Mouse (Mus musculus) hindbrain, postnatal 0 days (tissue): ENCODE data around the gene Sec24b. TPM values are rescaled to one million over a fixed set of nuclear protein-coding genes. Genes with fewer than 3 reads are reported as not detected.
A peak's percentile ranks its signal among the peaks of the same experiment; 100 is the strongest.

ENCODE experiments used
- ATAC-seq: fragments of 200-750 bp; cut with Nextera tagmentation; 2 replicates; pipeline ENCODE4 v1.8.0; 2017; ENCODE audit warnings: mild to moderate bottlenecking, moderate TSS enrichment, moderate library complexity
- DNase-seq: peaks from one replicate; pipeline ENCODE4 v3.0.0-alpha.2; 2015; ENCODE audit warnings: low spot score
- H3K27ac ChIP-seq: fragments of 300-500 bp; sonication (generic); 2 replicates; pipeline ENCODE4 v1.5.1; 2014; ENCODE audit warnings: mild to moderate bottlenecking
- H3K27me3 ChIP-seq: fragments of 300-500 bp; sonication (generic); 2 replicates; pipeline ENCODE4 v1.6.1; 2014; ENCODE audit warnings: low read length, mixed read lengths; ENCODE audit not compliant: insufficient read depth
- H3K36me3 ChIP-seq: fragments of 300-500 bp; sonication (generic); 2 replicates; pipeline ENCODE4 v1.6.1; 2014; ENCODE audit warnings: low read length, mixed read lengths; ENCODE audit not compliant: insufficient read depth
- H3K4me1 ChIP-seq: fragments of 300-500 bp; sonication (generic); 2 replicates; pipeline ENCODE4 v1.6.1; 2014; ENCODE audit warnings: antibody characterized with exemption, low read length, mixed read lengths; ENCODE audit not compliant: insufficient read depth
- H3K4me2 ChIP-seq: fragments of 300-500 bp; sonication (generic); 2 replicates; pipeline ENCODE4 v1.6.1; 2014; ENCODE audit warnings: low read depth, mild to moderate bottlenecking, low read length, moderate library complexity, mixed read lengths
- H3K4me3 ChIP-seq: fragments of 300-500 bp; sonication (generic); 2 replicates; pipeline ENCODE4 v1.5.1; 2014; ENCODE audit warnings: low read length
- H3K9ac ChIP-seq: fragments of 300-500 bp; sonication (generic); replicated peaks from 2 replicates; pipeline ENCODE4 v1.6.1; 2014; ENCODE audit warnings: mild to moderate bottlenecking, low read length, moderate library complexity, mixed read lengths
- H3K9me3 ChIP-seq: fragments of 300-500 bp; sonication (generic); 2 replicates; pipeline ENCODE4 v1.6.1; 2016; ENCODE audit warnings: low read length, mixed read lengths
- CTCF ChIP-seq: IDR thresholded peaks from 2 replicates; pipeline ENCODE4 v1.5.1; 2016; ENCODE audit warnings: antibody characterized with exemption, control low read depth, low read depth
- WGBS: fragments of 180-500 bp; shearing (Covaris S2); extraction: QIAGEN DNeasy Blood & Tissue Kit; methylation state at CpG from one replicate; pipeline ENCODE4 v1.1.7; 2014; 5-methylcytosine and 5-hydroxymethylcytosine counted together
- polyA plus RNA-seq: library from polyadenylated mRNA; unstranded; fragments of >200 nt; fragmentation: Nextera tagmentation; extraction: Ambion mirVana; gene quantifications from 2 replicates; pipeline ENCODE4 v1.2.1, GENCODE M21; 2015
- total RNA-seq: library from RNA; depleted of rRNA; stranded (reverse); fragments of >200 nt; gene quantifications from 2 replicates; pipeline ENCODE4 v1.2.3, GENCODE M21; 2014

The Sec24b gene
- total and polyA plus RNA-seq, 2 experiments from 2014 or later = 34.0 to 39.7 TPM

DNA sequence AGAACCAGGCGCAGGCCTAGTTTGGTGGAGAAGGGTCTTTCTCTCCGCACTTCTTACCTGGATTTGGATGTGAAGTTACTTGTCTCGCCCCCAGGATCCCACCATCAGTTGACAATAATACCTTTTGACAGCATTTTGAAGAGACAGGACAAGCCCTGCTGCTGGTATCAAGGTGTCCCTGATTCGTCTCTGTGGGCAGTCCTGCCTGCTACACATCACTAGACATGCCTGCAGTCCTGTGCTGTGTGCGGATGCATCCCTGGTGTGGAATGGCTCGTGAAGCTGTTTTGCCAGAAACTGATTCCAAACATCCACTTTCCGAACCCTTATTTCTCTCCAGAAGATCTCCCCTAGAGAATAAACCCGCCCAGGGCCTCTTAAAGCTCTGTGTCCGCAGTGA lies 26.1 kb upstream of the Sec24b start:
- DNase-seq = no peak
- WGBS = 84% methylated on average over 9 of the region's 9 CpGs
- no peaks in the 10 kb centered on the region for H3K4me1 ChIP-seq
- no peak overlapping the region for H3K9ac ChIP-seq
- no peak for ATAC-seq
- H3K9me3 ChIP-seq = no peaks in the 10 kb centered on the region
- no peaks in the 10 kb centered on the region for H3K36me3 ChIP-seq
- H3K4me2 ChIP-seq = no peak overlapping the region
- no peaks in the 10 kb centered on the region for H3K27me3 ChIP-seq
- no peak for TF ChIP-seq CTCF
- H3K27ac ChIP-seq = no peak overlapping the region
- no peak overlapping the region for H3K4me3 ChIP-seq

DNA sequence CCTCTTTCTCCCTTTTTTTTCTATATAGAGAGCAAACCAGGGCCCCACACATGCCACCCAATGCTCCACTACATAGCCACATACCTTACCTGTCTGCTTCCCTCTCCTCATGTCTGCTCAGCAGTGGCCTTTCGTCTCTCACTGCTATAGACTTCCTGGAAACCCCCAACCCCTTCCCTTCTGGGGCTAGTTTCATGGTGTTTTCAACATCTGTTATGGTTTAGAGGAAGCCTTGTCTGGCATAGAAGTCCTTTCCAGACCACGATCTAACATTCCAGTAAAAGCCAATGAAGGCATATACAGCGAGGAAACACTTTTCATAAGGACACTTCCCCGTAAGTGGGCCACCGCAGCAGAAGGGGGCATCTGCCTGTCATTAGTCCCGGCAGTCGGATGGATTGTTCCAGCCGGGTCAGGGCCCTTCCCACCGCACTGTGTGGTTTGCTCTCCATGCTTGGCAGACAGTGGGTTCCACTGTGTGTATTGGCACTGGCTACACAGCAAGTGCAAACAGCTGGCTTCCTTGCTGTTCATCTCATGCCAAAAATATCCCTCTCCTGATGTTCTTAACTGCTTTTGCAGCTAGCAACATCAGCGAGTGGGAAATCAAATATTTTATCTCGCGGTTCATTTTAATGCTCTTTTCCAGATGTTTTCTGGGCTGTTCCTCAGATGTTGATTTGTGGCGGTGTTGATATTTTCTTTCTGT lies 25.2 kb upstream of the Sec24b start:
- Histone ChIP-seq H3K36me3 (no peaks in the 10 kb centered on the region), H3K4me3 (no peak overlapping the region), H3K9me3 (no peaks in the 10 kb centered on the region), H3K27me3 (no peaks in the 10 kb centered on the region), H3K4me1 (no peaks in the 10 kb centered on the region), H3K9ac (no peak overlapping the region), H3K4me2 (no peak overlapping the region), H3K27ac (no peak overlapping the region)
- WGBS = 67% methylated on average over 13 of the region's 13 CpGs
- ATAC-seq (no peak), DNase-seq (no peak)
- no peak for TF ChIP-seq CTCF

DNA sequence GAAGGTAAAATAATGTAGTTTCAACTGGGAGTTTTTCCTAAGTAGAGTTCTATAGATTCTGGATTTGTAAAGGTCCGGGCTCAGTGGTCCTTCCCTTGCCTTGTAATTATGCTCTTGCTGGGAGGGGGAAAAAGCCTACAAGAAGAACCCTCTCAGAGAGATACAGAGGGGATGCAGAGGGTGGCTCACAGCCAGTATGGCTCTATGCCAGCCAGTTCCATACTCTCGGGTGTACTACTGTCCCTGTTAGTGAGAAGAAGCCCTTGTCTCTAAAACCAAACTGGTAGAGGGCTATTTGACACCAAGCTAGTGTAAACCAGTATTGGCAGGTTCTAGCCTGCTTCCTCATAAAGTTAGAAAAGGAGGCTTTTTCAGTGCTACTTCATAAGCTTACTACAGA lies 22.0 kb upstream of the Sec24b start:
- Histone ChIP-seq H3K9ac (no peak overlapping the region), H3K4me2 (no peak overlapping the region), H3K36me3 (no peaks in the 10 kb centered on the region), H3K27ac (no peak overlapping the region), H3K27me3 (no peaks in the 10 kb centered on the region), H3K4me3 (no peak overlapping the region), H3K9me3 (no peaks in the 10 kb centered on the region), H3K4me1 (no peaks in the 10 kb centered on the region)
- ATAC-seq (no peak), DNase-seq (peak; percentile 38)
- TF ChIP-seq CTCF = no peak
- 42% methylated on average over 2 of the region's 2 CpGs for WGBS

DNA sequence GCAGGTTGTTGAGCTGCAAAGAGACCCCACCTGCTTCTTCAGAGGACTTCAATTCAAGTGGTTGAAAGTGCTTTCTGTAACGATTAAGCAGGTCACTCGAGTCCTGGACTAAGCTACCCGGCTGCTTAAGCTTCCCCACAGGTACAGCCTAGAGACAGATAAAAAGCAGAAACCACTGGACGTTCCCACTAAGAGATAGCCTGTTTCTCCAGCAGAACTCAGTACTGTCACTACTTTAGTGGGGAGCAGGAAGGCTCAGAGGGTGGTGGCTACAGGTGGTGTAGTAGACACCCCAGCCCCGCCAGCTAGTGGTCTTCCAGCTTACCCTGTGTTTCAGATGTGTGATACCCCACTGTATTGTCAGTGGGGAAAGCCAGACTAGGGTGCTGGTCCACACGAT lies 19.3 kb upstream of the Sec24b start:
- Histone ChIP-seq H3K36me3 (no peaks in the 10 kb centered on the region), H3K4me3 (no peak overlapping the region), H3K27ac (no peak overlapping the region), H3K4me2 (no peak overlapping the region), H3K9ac (no peak overlapping the region), H3K4me1 (no peaks in the 10 kb centered on the region), H3K27me3 (no peaks in the 10 kb centered on the region), H3K9me3 (no peaks in the 10 kb centered on the region)
- DNase-seq (no peak), ATAC-seq (no peak)
- no peak for TF ChIP-seq CTCF
- WGBS = 81% methylated on average over 6 of the region's 6 CpGs

DNA sequence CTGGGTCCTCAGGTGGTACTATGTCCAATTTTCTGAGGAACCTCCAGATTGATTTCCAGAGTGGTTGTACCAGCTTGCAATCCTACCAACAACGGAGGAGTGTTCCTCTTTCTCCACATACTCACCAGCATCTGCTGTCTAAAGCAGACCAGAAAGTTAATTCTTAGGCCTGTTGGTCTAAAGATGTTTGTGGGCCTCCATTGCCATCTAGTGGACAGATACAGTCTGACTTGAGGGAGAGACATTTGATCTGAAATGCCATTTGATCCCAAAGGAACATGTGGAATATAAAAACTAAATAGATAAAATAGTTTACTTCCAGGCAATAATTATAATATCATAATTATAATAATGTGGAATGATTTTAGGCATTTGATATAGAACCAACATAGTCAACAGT lies 18.4 kb upstream of the Sec24b start:
- 7% methylated on average over 1 of the region's 1 CpGs for WGBS
- no peak overlapping the region for H3K4me2 ChIP-seq
- H3K27me3 ChIP-seq = no peaks in the 10 kb centered on the region
- no peaks in the 10 kb centered on the region for H3K36me3 ChIP-seq
- H3K9me3 ChIP-seq = no peaks in the 10 kb centered on the region
- H3K9ac ChIP-seq = no peak overlapping the region
- peak; percentile 90 for TF ChIP-seq CTCF
- no peak overlapping the region for H3K27ac ChIP-seq
- H3K4me3 ChIP-seq = no peak overlapping the region
- ATAC-seq (peak; percentile 70; the same call in 1 of the 2 replicates), DNase-seq (peak; percentile 88)
- H3K4me1 ChIP-seq = no peaks in the 10 kb centered on the region

DNA sequence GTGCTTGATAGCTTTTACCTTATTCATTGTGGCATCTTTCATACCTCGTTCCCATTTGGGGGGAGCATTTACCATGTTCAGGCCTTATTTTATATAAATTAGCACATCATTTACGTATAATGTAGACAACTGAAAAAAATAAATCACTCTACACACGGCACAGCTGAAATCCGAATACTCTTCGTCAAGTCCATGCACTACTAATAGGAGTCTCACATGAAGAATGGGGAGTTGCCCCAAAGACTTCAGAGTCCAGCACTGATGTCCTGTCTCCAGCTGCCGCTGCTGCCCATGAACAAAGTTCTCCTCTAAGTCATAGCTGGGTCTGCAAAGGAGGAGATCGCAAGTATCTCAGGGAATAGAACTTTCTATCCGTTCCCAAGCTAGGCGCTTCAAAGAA lies 15.9 kb upstream of the Sec24b start:
- Histone ChIP-seq H3K36me3 (no peaks in the 10 kb centered on the region), H3K4me1 (no peaks in the 10 kb centered on the region), H3K9ac (no peak overlapping the region), H3K27me3 (no peaks in the 10 kb centered on the region), H3K27ac (no peak overlapping the region), H3K4me2 (no peak overlapping the region), H3K9me3 (no peaks in the 10 kb centered on the region), H3K4me3 (no peak overlapping the region)
- ATAC-seq (no peak), DNase-seq (no peak)
- TF ChIP-seq CTCF = no peak
- WGBS = 92% methylated on average over 9 of the region's 9 CpGs

DNA sequence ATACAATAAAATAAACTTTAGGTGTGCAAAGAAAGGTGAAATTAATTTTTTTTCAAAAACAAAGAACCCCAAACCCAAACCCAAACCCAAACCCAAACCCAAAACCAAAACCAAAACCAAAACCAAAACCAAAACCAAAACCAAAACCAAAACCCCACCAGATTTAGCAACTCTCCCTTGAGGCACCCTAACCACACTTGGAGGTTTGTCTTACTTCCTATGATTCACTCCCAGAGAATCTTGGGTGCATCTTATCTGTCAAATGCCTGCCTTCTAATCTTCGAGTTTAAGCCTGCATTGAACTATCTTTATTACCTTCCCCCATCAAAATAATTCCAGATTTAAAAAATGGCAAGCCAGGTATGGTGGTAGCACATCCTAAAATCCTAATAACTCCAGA lies 14.4 kb upstream of the Sec24b start:
- Histone ChIP-seq H3K27me3 (no peaks in the 10 kb centered on the region), H3K36me3 (no peaks in the 10 kb centered on the region), H3K4me3 (no peak overlapping the region), H3K9ac (no peak overlapping the region), H3K4me2 (no peak overlapping the region), H3K27ac (no peak overlapping the region), H3K9me3 (no peaks in the 10 kb centered on the region), H3K4me1 (no peaks in the 10 kb centered on the region)
- no peak for TF ChIP-seq CTCF
- 71% methylated on average over 1 of the region's 1 CpGs for WGBS
- ATAC-seq (no peak), DNase-seq (no peak)
